Mouse (Mus musculus) limb, embryonic 11.5 days (tissue): ENCODE data around the gene B230217C12Rik. TPM values are rescaled to one million over a fixed set of nuclear protein-coding genes. Genes with fewer than 3 reads are reported as not detected.

Experiments
- ATAC-seq: fragments of 200-750 bp; cut with Nextera tagmentation; 2 replicates; pipeline ENCODE4 v1.8.0; 2017; ENCODE audit warnings: low read depth; ENCODE audit not compliant: insufficient number of reproducible peaks, low FRiP score, low TSS enrichment
- DNase-seq: peaks from one replicate; pipeline ENCODE4 v3.0.0-alpha.2; 2015; ENCODE audit warnings: low spot score
- H3K27ac ChIP-seq: fragments of 300-500 bp; sonication (generic); replicated peaks from 2 replicates; pipeline ENCODE4 v1.5.1; 2014; ENCODE audit warnings: low read depth, mild to moderate bottlenecking, low read length
- H3K27me3 ChIP-seq: fragments of 300-500 bp; sonication (generic); 2 replicates; pipeline ENCODE4 v1.6.1; 2014; ENCODE audit warnings: mild to moderate bottlenecking, low read length, mixed read lengths; ENCODE audit not compliant: control insufficient read depth, insufficient read depth
- H3K36me3 ChIP-seq: fragments of 300-500 bp; sonication (generic); 2 replicates; pipeline ENCODE4 v1.6.1; 2014; ENCODE audit warnings: mild to moderate bottlenecking, low read length, moderate library complexity, mixed read lengths; ENCODE audit not compliant: control insufficient read depth, insufficient read depth
- H3K4me1 ChIP-seq: fragments of 300-500 bp; sonication (generic); 2 replicates; pipeline ENCODE4 v1.6.1; 2014; ENCODE audit warnings: low read length, mixed read lengths; ENCODE audit not compliant: control insufficient read depth, insufficient read depth
- H3K4me2 ChIP-seq: fragments of 300-500 bp; sonication (generic); 2 replicates; pipeline ENCODE4 v1.6.1; 2014; ENCODE audit warnings: low read depth, mild to moderate bottlenecking, moderate library complexity; ENCODE audit not compliant: severe bottlenecking
- H3K4me3 ChIP-seq: fragments of 300-500 bp; sonication (generic); 2 replicates; pipeline ENCODE4 v1.5.1; 2014; ENCODE audit warnings: low read depth, low read length
- H3K9ac ChIP-seq: fragments of 300-500 bp; sonication (generic); 2 replicates; pipeline ENCODE4 v1.6.1; 2014; ENCODE audit warnings: mild to moderate bottlenecking, low read length
- H3K9me3 ChIP-seq: fragments of 300-500 bp; sonication (generic); 2 replicates; pipeline ENCODE4 v1.6.1; 2016; ENCODE audit warnings: low read length; ENCODE audit not compliant: control insufficient read depth
- WGBS: fragments of 180-500 bp; shearing (Covaris S2); extraction: QIAGEN DNeasy Blood & Tissue Kit; methylation state at CpG from one replicate; pipeline ENCODE4 v1.1.7; 2014; 5-methylcytosine and 5-hydroxymethylcytosine counted together
- polyA plus RNA-seq: library from polyadenylated mRNA; unstranded; fragments of >200 nt; fragmentation: Nextera tagmentation; extraction: Ambion mirVana; gene quantifications from 2 replicates; pipeline ENCODE4 v1.2.1, GENCODE M21; 2014

The B230217C12Rik gene
- polyA plus RNA-seq, 1 experiment from 2014 or later = 15.9 TPM

DNA sequence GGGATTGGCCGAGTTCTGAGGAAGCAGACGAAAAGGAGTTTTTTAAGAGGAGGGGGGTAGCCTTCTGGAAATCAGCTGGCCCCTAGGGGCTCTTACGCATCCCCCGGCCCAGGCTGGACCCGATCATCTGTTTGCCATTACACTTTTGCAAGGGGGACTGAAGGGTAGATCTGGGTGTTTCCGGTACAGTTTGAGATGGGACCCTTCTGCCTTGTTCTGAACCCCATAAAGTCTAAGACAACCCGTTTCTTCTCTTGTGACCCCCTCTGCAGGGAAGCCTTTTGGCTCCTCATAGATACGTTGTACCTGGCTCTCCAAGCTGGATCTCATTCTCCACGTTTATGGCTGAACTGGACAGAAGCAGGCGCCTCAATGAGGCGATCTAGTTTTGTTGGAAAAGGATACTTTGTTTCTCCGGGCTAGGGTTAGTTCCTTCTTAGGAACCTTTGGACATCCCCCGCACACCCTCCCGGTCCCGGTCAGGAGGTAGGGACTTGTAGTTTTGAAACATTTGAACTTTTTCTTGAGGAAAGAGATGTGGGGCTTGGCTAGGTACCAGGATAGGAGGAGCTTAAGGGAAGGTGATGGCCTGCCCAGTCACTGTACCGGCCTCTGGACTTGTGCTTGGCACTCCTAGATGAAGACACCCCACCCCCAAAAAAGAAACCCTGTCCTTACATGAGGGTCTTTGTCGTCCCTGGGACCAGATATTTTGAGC, 39.7 kb upstream of the B230217C12Rik start:
- Histone ChIP-seq H3K27me3 (no peaks in the 10 kb centered on the region), H3K4me3 (peak overlapping the region; percentile 95), H3K4me1 (peaks cover 38% of the 10 kb centered on the region), H3K4me2 (peak overlapping the region; percentile 85), H3K36me3 (no peaks in the 10 kb centered on the region), H3K27ac (peak overlapping the region; percentile 96), H3K9me3 (no peaks in the 10 kb centered on the region), H3K9ac (peak overlapping the region; percentile 91)
- ATAC-seq = no peak
- DNase-seq = no peak
- 5% methylated on average over 17 of the region's 17 CpGs for WGBS

DNA sequence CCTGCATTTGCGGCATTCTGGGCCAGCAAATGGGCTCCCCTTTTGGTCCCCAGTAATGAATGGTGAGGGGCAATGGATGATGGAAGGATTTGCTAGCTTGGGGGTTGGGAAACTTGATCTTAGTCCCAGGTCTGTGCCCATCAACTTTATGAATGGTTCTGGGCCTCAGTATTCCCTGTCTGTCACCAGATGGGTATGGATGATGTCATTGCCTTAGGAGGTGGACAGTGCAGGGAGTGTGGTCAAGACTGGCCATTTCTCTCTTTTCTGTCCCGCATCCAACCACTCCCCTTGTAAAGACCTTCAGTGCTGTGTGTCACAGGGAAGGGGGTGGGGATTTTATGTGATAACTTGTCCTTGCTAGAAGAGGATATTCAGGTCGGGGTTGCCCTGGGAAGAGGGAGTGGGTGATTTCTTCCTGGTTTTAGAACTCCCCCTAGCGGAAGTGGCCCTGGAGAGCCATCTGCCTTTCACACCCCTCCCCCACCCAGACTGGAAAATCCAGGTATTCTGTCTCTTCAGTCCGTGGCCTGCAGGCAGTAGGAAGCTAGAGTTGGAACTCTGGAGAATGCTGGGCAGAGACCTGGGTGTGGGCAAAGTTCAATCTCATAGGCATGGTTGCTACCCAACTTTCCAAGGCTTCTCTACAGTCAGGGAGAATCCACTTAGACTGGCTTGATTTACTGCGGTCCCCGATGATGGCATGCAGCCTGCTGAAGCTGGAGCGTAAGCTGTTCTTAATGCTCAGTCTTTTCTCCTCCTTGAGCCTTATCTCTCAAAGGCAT, 39.0 kb upstream of the B230217C12Rik start:
- WGBS = 25% methylated on average over 8 of the region's 8 CpGs
- Histone ChIP-seq H3K27ac (peak overlapping the region; percentile 96), H3K4me1 (peaks cover 46% of the 10 kb centered on the region), H3K4me3 (peak overlapping the region; percentile 95), H3K36me3 (no peaks in the 10 kb centered on the region), H3K27me3 (no peaks in the 10 kb centered on the region), H3K9me3 (no peaks in the 10 kb centered on the region), H3K9ac (peak overlapping the region; percentile 91), H3K4me2 (peak overlapping the region; percentile 85)
- DNase-seq (peak; percentile 53), ATAC-seq (no peak)

DNA sequence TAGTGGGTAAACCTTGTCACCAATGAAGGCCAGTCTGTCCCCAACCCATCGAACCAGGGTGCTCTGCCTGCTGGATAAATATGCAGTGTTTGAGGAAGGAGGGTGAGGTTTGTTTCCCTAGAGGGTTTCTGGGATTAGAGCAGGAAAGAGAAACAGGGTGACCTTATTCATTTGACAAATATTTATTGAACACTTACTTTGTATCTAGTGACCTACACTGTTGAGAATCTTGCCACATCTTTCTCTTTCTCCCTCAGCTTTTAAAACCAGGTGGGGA, 38.4 kb upstream of the B230217C12Rik start:
- no peak overlapping the region for H3K4me3 ChIP-seq
- H3K27me3 ChIP-seq = no peaks in the 10 kb centered on the region
- WGBS = 33% methylated on average over 1 of the region's 1 CpGs
- no peaks in the 10 kb centered on the region for H3K9me3 ChIP-seq
- H3K4me1 ChIP-seq = peaks cover 46% of the 10 kb centered on the region
- ATAC-seq (no peak), DNase-seq (no peak)
- H3K9ac ChIP-seq = no peak overlapping the region
- peaks cover 3% of the 10 kb centered on the region; the same call in 1 of the 2 replicates for H3K36me3 ChIP-seq
- no peak overlapping the region for H3K27ac ChIP-seq
- peak overlapping the region; percentile 85 for H3K4me2 ChIP-seq

DNA sequence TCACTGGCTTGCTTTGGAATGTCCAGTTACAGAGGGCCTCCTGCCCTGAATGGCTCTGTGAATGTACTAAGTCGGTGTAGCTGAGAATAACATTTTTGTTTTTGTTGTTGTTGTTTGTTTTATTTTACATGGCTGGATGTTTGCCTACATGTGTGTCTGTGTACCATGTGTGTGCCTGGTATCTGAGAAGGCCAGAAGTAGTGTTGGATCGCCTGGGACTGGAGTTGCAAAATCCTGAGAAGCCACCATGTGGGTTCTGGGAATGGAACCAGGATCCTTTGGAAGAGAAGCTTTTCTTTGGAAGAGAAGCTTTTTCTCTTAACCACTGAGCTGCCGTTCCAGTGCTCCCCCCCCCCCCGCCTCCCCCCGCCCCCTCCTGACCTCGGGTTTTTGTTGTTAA, 38.1 kb upstream of the B230217C12Rik start:
- Histone ChIP-seq H3K9ac (no peak overlapping the region), H3K4me2 (no peak overlapping the region), H3K9me3 (no peaks in the 10 kb centered on the region), H3K4me1 (peaks cover 46% of the 10 kb centered on the region), H3K27me3 (no peaks in the 10 kb centered on the region), H3K36me3 (peaks cover 3% of the 10 kb centered on the region; the same call in 1 of the 2 replicates), H3K4me3 (no peak overlapping the region), H3K27ac (0 out of 2 replicates have a peak overlapping the region, but pooled peaks have one; percentile 8)
- 55% methylated on average over 6 of the region's 6 CpGs for WGBS
- no peak for ATAC-seq
- no peak for DNase-seq

DNA sequence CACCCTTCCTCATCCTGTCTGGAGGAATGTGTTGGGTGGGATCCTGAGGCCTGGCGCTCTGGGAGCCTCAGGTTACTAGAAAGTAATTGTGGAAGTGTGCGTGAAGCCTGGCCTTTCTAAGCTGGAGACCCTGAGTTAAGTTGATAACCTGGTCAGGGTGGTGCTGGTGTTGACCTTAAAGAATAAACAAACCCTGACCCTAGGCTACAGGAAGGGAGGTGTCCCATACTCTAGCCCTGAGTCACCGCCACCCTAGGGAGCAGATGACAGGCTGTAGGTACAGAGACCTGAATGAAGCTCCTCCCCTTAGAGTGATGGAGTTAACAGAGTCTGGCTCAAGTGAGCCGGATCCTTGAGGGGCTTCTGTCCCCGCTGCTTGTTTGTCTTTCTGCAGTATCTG, 36.7 kb upstream of the B230217C12Rik start:
- H3K27ac ChIP-seq = no peak overlapping the region
- H3K36me3 ChIP-seq = peaks cover 3% of the 10 kb centered on the region
- ATAC-seq (no peak), DNase-seq (no peak)
- no peak overlapping the region for H3K4me2 ChIP-seq
- no peak overlapping the region for H3K4me3 ChIP-seq
- 79% methylated on average over 5 of the region's 5 CpGs for WGBS
- H3K4me1 ChIP-seq = peaks cover 56% of the 10 kb centered on the region
- no peaks in the 10 kb centered on the region for H3K27me3 ChIP-seq
- H3K9ac ChIP-seq = no peak overlapping the region
- no peaks in the 10 kb centered on the region for H3K9me3 ChIP-seq

DNA sequence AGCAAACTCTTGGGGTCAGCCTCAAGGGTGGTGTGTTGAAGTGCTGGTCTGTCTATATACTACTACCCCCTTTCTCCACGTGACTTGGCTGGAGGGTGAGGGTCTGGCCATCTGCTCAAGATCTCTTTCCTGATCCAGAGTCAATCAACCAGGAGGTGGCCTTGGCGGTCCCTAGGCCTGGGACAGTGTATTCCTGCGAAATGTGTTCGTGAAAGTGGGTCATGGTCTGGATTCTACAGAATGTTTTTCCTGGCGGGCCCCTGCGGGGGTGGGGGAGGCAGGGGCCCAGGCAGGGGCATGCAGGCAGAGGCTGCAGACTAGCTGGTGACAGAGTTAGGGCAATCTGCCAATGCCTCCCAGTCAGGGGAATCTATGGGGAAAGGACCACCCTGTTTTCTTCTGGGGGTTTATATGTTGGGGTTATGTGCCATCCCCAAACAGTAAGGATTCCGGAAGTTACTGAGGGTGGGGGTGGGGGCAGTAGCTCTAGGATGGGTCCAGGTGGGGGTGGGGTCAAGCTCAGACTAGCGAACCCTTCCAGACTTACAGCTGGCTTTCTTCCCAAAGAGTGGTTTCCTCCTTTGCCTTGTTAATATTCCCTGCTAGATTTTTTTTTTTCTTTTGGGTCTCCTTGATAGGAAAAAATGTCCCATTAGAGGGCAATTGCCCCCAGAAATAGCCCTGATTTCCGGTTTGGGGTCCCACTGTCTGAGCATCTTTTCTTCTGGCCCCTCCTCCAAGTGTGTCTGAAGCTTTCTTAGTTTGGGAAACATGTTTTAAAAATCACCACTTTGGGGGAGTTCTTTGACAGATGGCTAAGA, 35.5 kb upstream of the B230217C12Rik start:
- Histone ChIP-seq H3K4me2 (peak overlapping the region; percentile 35; the same call in 1 of the 2 replicates), H3K9ac (no peak overlapping the region), H3K36me3 (peaks cover 3% of the 10 kb centered on the region), H3K4me3 (no peak overlapping the region), H3K27me3 (no peaks in the 10 kb centered on the region), H3K9me3 (no peaks in the 10 kb centered on the region), H3K4me1 (peaks cover 59% of the 10 kb centered on the region), H3K27ac (no peak overlapping the region)
- ATAC-seq = no peak
- 32% methylated on average over 9 of the region's 9 CpGs for WGBS
- DNase-seq = peak; percentile 42

DNA sequence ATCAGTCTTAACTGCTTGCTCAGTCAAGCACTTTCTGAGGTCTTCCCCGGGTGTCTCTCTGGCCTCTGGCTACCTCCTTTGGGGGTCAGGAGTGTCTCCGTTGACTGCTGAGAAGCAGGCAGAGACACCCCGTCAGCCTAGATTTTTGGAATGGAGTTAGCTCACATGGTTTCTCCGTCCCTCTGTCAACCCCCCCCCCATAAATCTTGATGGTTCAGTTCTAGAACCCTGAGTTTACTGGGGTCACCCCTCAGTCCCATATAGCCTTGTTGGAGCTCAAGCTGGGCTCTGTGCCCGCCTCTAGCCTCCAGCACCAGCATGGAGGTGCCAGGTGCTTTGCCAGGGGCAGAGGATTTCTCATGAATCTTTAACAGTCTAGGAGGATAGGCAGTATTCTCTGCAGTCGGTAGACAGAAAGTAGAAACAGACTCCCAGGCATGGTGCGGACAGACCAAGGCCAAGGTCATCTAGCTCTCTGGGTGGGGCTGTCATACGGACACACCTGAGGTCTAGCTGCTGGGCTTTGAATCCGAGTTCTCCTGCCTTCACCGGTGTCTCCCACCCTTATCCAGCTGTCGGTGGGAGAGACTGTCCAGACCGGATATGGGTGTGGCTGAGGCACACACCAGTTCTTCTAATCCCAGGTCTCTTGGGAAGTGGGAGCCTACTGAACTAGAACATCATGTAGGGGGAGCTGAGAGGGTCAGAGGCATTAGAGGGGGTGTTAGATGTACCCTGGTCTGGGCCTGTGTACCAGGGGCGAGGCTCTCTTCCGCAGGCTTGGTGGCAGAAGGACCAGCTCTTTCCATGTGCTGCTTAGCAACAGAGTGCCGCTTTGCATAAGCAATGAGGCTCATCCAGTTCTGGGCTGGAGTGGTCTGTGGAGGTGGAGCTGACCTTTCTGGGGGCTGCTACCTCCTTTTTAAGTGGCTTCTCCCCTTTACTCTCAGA, 34.6 kb upstream of the B230217C12Rik start:
- Histone ChIP-seq H3K9ac (no peak overlapping the region), H3K4me2 (no peak overlapping the region), H3K27me3 (no peaks in the 10 kb centered on the region), H3K4me3 (no peak overlapping the region), H3K36me3 (peaks cover 3% of the 10 kb centered on the region), H3K27ac (no peak overlapping the region), H3K9me3 (no peaks in the 10 kb centered on the region), H3K4me1 (peaks cover 63% of the 10 kb centered on the region)
- DNase-seq = no peak
- ATAC-seq = no peak
- WGBS = 57% methylated on average over 15 of the region's 15 CpGs
